Mouse (Mus musculus): Measurements from ENCODE around the gene Ube2n. TPM values are rescaled to one million over a fixed set of nuclear protein-coding genes. Genes with fewer than 3 reads are reported as not detected.

Ube2n gene
- polyA plus RNA-seq, 1 experiment: 200 TPM

- no peak overlapping the region for H3K27ac ChIP-seq (ENCODE audit: insufficient read depth, low read length)
- H3K4me1 ChIP-seq (ENCODE audit: control insufficient read depth, insufficient read depth, low read length): no peaks in the 10 kb centered on the region
- no peak overlapping the region for H3K4me3 ChIP-seq (ENCODE audit: insufficient read depth, low read length)
- no peak for TF ChIP-seq POLR2A (IDR thresholded peaks at IDR 0.05; ENCODE audit: low read depth, low read length)
Measured at GRCm38 (mm10) chr10:95577567-95577950, 62.6 kb downstream of the Ube2n start.

GRCm38 (mm10) chr10:95585554-95585953, 70.6 kb downstream of the Ube2n start:
- Histone ChIP-seq H3K4me1 (ENCODE audit: control insufficient read depth, insufficient read depth, low read length) (no peaks in the 10 kb centered on the region), H3K4me3 (ENCODE audit: insufficient read depth, low read length) (no peak overlapping the region), H3K27ac (ENCODE audit: insufficient read depth, low read length) (no peak overlapping the region)
- TF ChIP-seq CTCF (IDR thresholded peaks at IDR 0.05; ENCODE audit: borderline replicate concordance, insufficient read depth, low read length): no peak
- TF ChIP-seq POLR2A (IDR thresholded peaks at IDR 0.05; ENCODE audit: low read depth, low read length): no peak

GRCm38 (mm10) chr10:95587509-95588220, 72.7 kb downstream of the Ube2n start:
- no peak overlapping the region for H3K4me3 ChIP-seq (ENCODE audit: insufficient read depth, low read length)
- H3K27ac ChIP-seq (ENCODE audit: insufficient read depth, low read length): no peak overlapping the region
- no peaks in the 10 kb centered on the region for H3K4me1 ChIP-seq (ENCODE audit: control insufficient read depth, insufficient read depth, low read length)
- TF ChIP-seq POLR2A (IDR thresholded peaks at IDR 0.05; ENCODE audit: low read depth, low read length): no peak
- no peak for TF ChIP-seq CTCF (IDR thresholded peaks at IDR 0.05; ENCODE audit: borderline replicate concordance, insufficient read depth, low read length)

GRCm38 (mm10) chr10:95589196-95589595, 74.3 kb downstream of the Ube2n start:
- Histone ChIP-seq H3K4me3 (ENCODE audit: insufficient read depth, low read length) (no peak overlapping the region), H3K4me1 (ENCODE audit: control insufficient read depth, insufficient read depth, low read length) (no peaks in the 10 kb centered on the region), H3K27ac (ENCODE audit: insufficient read depth, low read length) (no peak overlapping the region)
- no peak for TF ChIP-seq CTCF (IDR thresholded peaks at IDR 0.05; ENCODE audit: borderline replicate concordance, insufficient read depth, low read length)
- TF ChIP-seq POLR2A (IDR thresholded peaks at IDR 0.05; ENCODE audit: low read depth, low read length): no peak

- no peak overlapping the region for H3K4me3 ChIP-seq (ENCODE audit: insufficient read depth, low read length)
- H3K4me1 ChIP-seq (ENCODE audit: control insufficient read depth, insufficient read depth, low read length): no peaks in the 10 kb centered on the region
- no peak for TF ChIP-seq POLR2A (IDR thresholded peaks at IDR 0.05; ENCODE audit: low read depth, low read length)
- TF ChIP-seq CTCF (IDR thresholded peaks at IDR 0.05; ENCODE audit: borderline replicate concordance, insufficient read depth, low read length): no peak
- H3K27ac ChIP-seq (ENCODE audit: insufficient read depth, low read length): no peak overlapping the region
Measured at GRCm38 (mm10) chr10:95590196-95590595, 75.3 kb downstream of the Ube2n start.

GRCm38 (mm10) chr10:95591257-95591656, 76.3 kb downstream of the Ube2n start:
- Histone ChIP-seq H3K4me1 (ENCODE audit: control insufficient read depth, insufficient read depth, low read length) (no peaks in the 10 kb centered on the region), H3K4me3 (ENCODE audit: insufficient read depth, low read length) (no peak overlapping the region), H3K27ac (ENCODE audit: insufficient read depth, low read length) (no peak overlapping the region)
- TF ChIP-seq POLR2A (IDR thresholded peaks at IDR 0.05; ENCODE audit: low read depth, low read length) (no peak), CTCF (IDR thresholded peaks at IDR 0.05; ENCODE audit: borderline replicate concordance, insufficient read depth, low read length) (no peak)

- H3K4me1 ChIP-seq (ENCODE audit: control insufficient read depth, insufficient read depth, low read length): no peaks in the 10 kb centered on the region
- H3K27ac ChIP-seq (ENCODE audit: insufficient read depth, low read length): no peak overlapping the region
- no peak for TF ChIP-seq CTCF (IDR thresholded peaks at IDR 0.05; ENCODE audit: borderline replicate concordance, insufficient read depth, low read length)
- TF ChIP-seq POLR2A (IDR thresholded peaks at IDR 0.05; ENCODE audit: low read depth, low read length): no peak
- H3K4me3 ChIP-seq (ENCODE audit: insufficient read depth, low read length): no peak overlapping the region
Measured at GRCm38 (mm10) chr10:95594414-95594813, 79.5 kb downstream of the Ube2n start.

Other genes with a start within 250 kb of the Ube2n start
- gene Cradd, start 191.0 kb upstream of the Ube2n start, polyA plus RNA-seq (2011; ENCODE audit: insufficient read length, low read depth, missing spikeins): 3.8 and 5.7 TPM in 2 replicates
- gene Socs2, start 98.0 kb upstream of the Ube2n start, polyA plus RNA-seq (2011; ENCODE audit: insufficient read length, low read depth, missing spikeins): 18.2 and 42.5 TPM in 2 replicates
- 92.7 and 93.8 TPM in 2 replicates for gene Mrpl42, start 13.2 kb upstream of the Ube2n start, polyA plus RNA-seq (2011; ENCODE audit: insufficient read length, low read depth, missing spikeins)
- 77.1 and 86.5 TPM in 2 replicates for gene Nudt4, start 49.0 kb downstream of the Ube2n start, polyA plus RNA-seq (2011; ENCODE audit: insufficient read length, low read depth, missing spikeins)
- not detected in 2 replicates for gene Anapc15-ps, start 158.3 kb downstream of the Ube2n start, polyA plus RNA-seq (2011; ENCODE audit: insufficient read length, low read depth, missing spikeins)

Data from embryonic fibroblast, embryonic 13.5 days (primary cell).